Mouse (Mus musculus) liver, embryonic 14.5 days (tissue): ENCODE results near the gene Rell1.

Source experiments
- CTCF ChIP-seq: IDR thresholded peaks from 2 replicates; pipeline ENCODE4 v1.5.1; 2016; ENCODE audit warnings: antibody characterized with exemption, low read depth, control low read depth
- EP300 ChIP-seq: IDR thresholded peaks from 2 replicates; pipeline ENCODE4 v1.6.1; 2016; ENCODE audit warnings: antibody characterized with exemption, low read depth

GRCm38 (mm10) chr5:63952039-63952438, 16.7 kb downstream of the Rell1 start:
- no peak for TF ChIP-seq CTCF
- TF ChIP-seq EP300 = no peak
